Mouse (Mus musculus): ENCODE results near the gene Atf7. TPM values are rescaled to one million over a fixed set of nuclear protein-coding genes. Genes with fewer than 3 reads are reported as not detected.

The Atf7 gene
- total and polyA plus RNA-seq, 3 experiments, result 6.7 to 31.9 (median 8.6) TPM

GRCm38 (mm10) chr15:102527936-102528335, 97.3 kb downstream of the Atf7 start:
- Histone ChIP-seq H3K9me3 (replicated peaks; ENCODE audit: low read length) (no peaks in the 10 kb centered on the region), H3K4me1 (ENCODE audit: control insufficient read depth in 1 of 2, insufficient read depth in 2 of 2) (peaks cover 0 to 12% of the 10 kb centered on the region in 2 experiments; a peak in 2 of 4 replicates), H3K27me3 (replicated peaks) (no peaks in the 10 kb centered on the region), H3K27ac (ENCODE audit: insufficient read depth, low read depth) (no peak overlapping the region), H3K9ac (ENCODE audit: insufficient read depth, low read depth) (no peak overlapping the region), H3K4me3 (replicated peaks in 1 of 3; ENCODE audit: low read depth in 2 of 3, low read length in 2 of 3, poor library complexity in 1 of 3) (no peak overlapping the region), H3K79me2 (replicated peaks; ENCODE audit: control insufficient read depth, extremely low read depth, insufficient read depth, poor library complexity, severe bottlenecking) (no peaks in the 10 kb centered on the region), H3K36me3 (replicated peaks in 1 of 2; ENCODE audit: control insufficient read depth in 1 of 2, insufficient read depth in 1 of 2, low read length in 1 of 2) (peaks cover 36 to 90% of the 10 kb centered on the region in 2 experiments), H3K4me2 (ENCODE audit: insufficient read depth, low read depth, poor library complexity, severe bottlenecking) (no peak overlapping the region)
- TF ChIP-seq GABPA (IDR thresholded peaks at IDR 0.05; ENCODE audit: insufficient replicate concordance, low read depth, low read length) (no peak), TCF12 (IDR thresholded peaks at IDR 0.05; ENCODE audit: low read depth, low read length) (no peak), HCFC1 (IDR thresholded peaks at IDR 0.05; ENCODE audit: low read depth, low read length) (no peak), NELFE (IDR thresholded peaks at IDR 0.05; ENCODE audit: low read depth, low read length) (no peak), E2F4 (IDR thresholded peaks at IDR 0.05; ENCODE audit: insufficient replicate concordance, low read depth, low read length) (no peak), JUND (conservative IDR thresholded peaks at IDR 0.05; ENCODE audit: low read depth, low read length) (no peak), MYC (IDR thresholded peaks at IDR 0.05; ENCODE audit: low read depth, low read length) (no peak), ELF1 (IDR thresholded peaks at IDR 0.05; ENCODE audit: low read depth, low read length) (no peak), RAD21 (IDR thresholded peaks at IDR 0.05; ENCODE audit: low read depth, low read length) (peak; percentile 45), SMC3 (IDR thresholded peaks at IDR 0.05; ENCODE audit: low read depth, low read length) (peak; percentile 13), EP300 (IDR thresholded peaks at IDR 0.05; ENCODE audit: low read length) (no peak), NRF1 (IDR thresholded peaks at IDR 0.05; ENCODE audit: low read depth, low read length) (no peak), CTCF (conservative IDR thresholded peaks at IDR 0.05 in 1 of 2, IDR thresholded peaks at IDR 0.05 in 1 of 2; ENCODE audit: low read depth in 2 of 2, low read length in 2 of 2) (peak; percentile 32 to 60; a peak in 3 of 4 replicates)
- dilution Hi-C loops (cut with MboI; ENCODE audit: extremely low pct_ligation_motif_present, extremely low pct_unique_long_range_greater_than_20kb, low sequenced_read_pairs), result no loop called here
- in situ Hi-C loops (cut with MboI; ENCODE audit: low pct_ligation_motif_present, low pct_unique_long_range_greater_than_20kb, low sequenced_read_pairs), result no loop called here
- no peak for DNase-seq (ENCODE audit: extremely low read depth)

GRCm38 (mm10) chr15:102526111-102527002, 98.9 kb downstream of the Atf7 start:
- Histone ChIP-seq H3K4me2 (ENCODE audit: insufficient read depth, low read depth, poor library complexity, severe bottlenecking) (no peak overlapping the region), H3K4me3 (replicated peaks in 1 of 3; ENCODE audit: low read depth in 2 of 3, low read length in 2 of 3, poor library complexity in 1 of 3) (no peak overlapping the region), H3K79me2 (replicated peaks; ENCODE audit: control insufficient read depth, extremely low read depth, insufficient read depth, poor library complexity, severe bottlenecking) (no peaks in the 10 kb centered on the region), H3K4me1 (ENCODE audit: control insufficient read depth in 1 of 2, insufficient read depth in 2 of 2) (peaks cover 0 to 12% of the 10 kb centered on the region in 2 experiments; a peak in 2 of 4 replicates), H3K9ac (ENCODE audit: insufficient read depth, low read depth) (no peak overlapping the region), H3K27me3 (replicated peaks) (no peaks in the 10 kb centered on the region), H3K36me3 (replicated peaks in 1 of 2; ENCODE audit: control insufficient read depth in 1 of 2, insufficient read depth in 1 of 2, low read length in 1 of 2) (peaks cover 45 to 90% of the 10 kb centered on the region in 2 experiments), H3K9me3 (replicated peaks; ENCODE audit: low read length) (no peaks in the 10 kb centered on the region), H3K27ac (ENCODE audit: insufficient read depth, low read depth) (no peak overlapping the region)
- DNase-seq (ENCODE audit: extremely low read depth), result no peak
- TF ChIP-seq NRF1 (IDR thresholded peaks at IDR 0.05; ENCODE audit: low read depth, low read length) (no peak), POLR2AphosphoS2 (IDR thresholded peaks at IDR 0.05; ENCODE audit: low read depth, low read length) (no peak), SIN3A (IDR thresholded peaks at IDR 0.05; ENCODE audit: low read length) (no peak), E2F4 (IDR thresholded peaks at IDR 0.05; ENCODE audit: insufficient replicate concordance, low read depth, low read length) (no peak), ZKSCAN1 (IDR thresholded peaks at IDR 0.05; ENCODE audit: borderline replicate concordance, low read depth, low read length) (no peak), BHLHE40 (IDR thresholded peaks at IDR 0.05; ENCODE audit: low read depth, low read length) (no peak), GABPA (IDR thresholded peaks at IDR 0.05; ENCODE audit: insufficient replicate concordance, low read depth, low read length) (no peak), ETS1 (conservative IDR thresholded peaks at IDR 0.05; ENCODE audit: low read depth, low read length) (no peak), CHD2 (IDR thresholded peaks at IDR 0.05; ENCODE audit: low read length) (no peak), MYC (IDR thresholded peaks at IDR 0.05; ENCODE audit: low read depth, low read length) (no peak), CTCF (conservative IDR thresholded peaks at IDR 0.05 in 1 of 2, IDR thresholded peaks at IDR 0.05 in 1 of 2; ENCODE audit: low read depth in 2 of 2, low read length in 2 of 2) (no peak), MAX (IDR thresholded peaks at IDR 0.05; ENCODE audit: low read length) (no peak), UBTF (IDR thresholded peaks at IDR 0.05; ENCODE audit: low read depth, low read length) (no peak), TBP (conservative IDR thresholded peaks at IDR 0.05; ENCODE audit: low read depth, low read length) (no peak)
- in situ Hi-C loops (cut with MboI; ENCODE audit: low pct_ligation_motif_present, low pct_unique_long_range_greater_than_20kb, low sequenced_read_pairs), result no loop called here
- dilution Hi-C loops (cut with MboI; ENCODE audit: extremely low pct_ligation_motif_present, extremely low pct_unique_long_range_greater_than_20kb, low sequenced_read_pairs), result no loop called here

All from CH12.LX (cell line).